Mouse (Mus musculus): ENCODE data around the gene 1700001P01Rik. TPM values are rescaled to one million over a fixed set of nuclear protein-coding genes. Genes with fewer than 3 reads are reported as not detected.
A peak's percentile ranks its signal among the peaks of the same experiment; 100 is the strongest.

Gene 1700001P01Rik
- total and polyA plus RNA-seq, 2 experiments from 2014 or later = 0.27 TPM; not detected in 1

GRCm38 (mm10) chr11:97769704-97770103 lies 6.0 kb downstream of the 1700001P01Rik start:
- 36% methylated on average over 2 of the region's 2 CpGs for WGBS
- no peak for TF ChIP-seq CTCF (IDR thresholded peaks at IDR 0.05; ENCODE audit: low read depth)
- no peak overlapping the region for H3K27ac ChIP-seq (ENCODE audit: low read depth, low read length)
- ATAC-seq (no peak), DNase-seq (no peak)
- H3K36me3 ChIP-seq (ENCODE audit: insufficient read depth) = no peaks in the 10 kb centered on the region
- H3K9ac ChIP-seq = no peak overlapping the region
- no peaks in the 10 kb centered on the region for H3K27me3 ChIP-seq (ENCODE audit: insufficient read depth, low read length)
- H3K4me3 ChIP-seq (ENCODE audit: low read depth, low read length) = no peak overlapping the region
- no peak overlapping the region for H3K4me2 ChIP-seq (ENCODE audit: low read depth)
- 0 out of 2 replicates have a peak, but pooled peaks cover 11% of the 10 kb centered on the region for H3K4me1 ChIP-seq (ENCODE audit: insufficient read depth)
- no peaks in the 10 kb centered on the region for H3K9me3 ChIP-seq (ENCODE audit: low read length)

- no peaks in the 10 kb centered on the region for H3K9me3 ChIP-seq (ENCODE audit: low read length)
- no peaks in the 10 kb centered on the region for H3K27me3 ChIP-seq (ENCODE audit: insufficient read depth, low read length)
- under 1% methylated on average over 38 of the region's 38 CpGs for WGBS
- TF ChIP-seq CTCF (IDR thresholded peaks at IDR 0.05; ENCODE audit: low read depth) = peak; percentile 24
- H3K36me3 ChIP-seq (ENCODE audit: insufficient read depth) = peaks cover 18% of the 10 kb centered on the region
- DNase-seq = peak; percentile 99
- peak; percentile 99 for ATAC-seq
- H3K4me2 ChIP-seq (ENCODE audit: low read depth) = peak within 1 kb of the TSS; percentile 81
- peak within 1 kb of the TSS; percentile 93 for H3K9ac ChIP-seq
- peak within 1 kb of the TSS; percentile 92 for H3K4me3 ChIP-seq (ENCODE audit: low read depth, low read length)
- 0 out of 2 replicates have a peak, but pooled peaks cover 11% of the 10 kb centered on the region for H3K4me1 ChIP-seq (ENCODE audit: insufficient read depth)
- peak within 1 kb of the TSS; percentile 91 for H3K27ac ChIP-seq (ENCODE audit: low read depth, low read length)
Measured at GRCm38 (mm10) chr11:97766154-97766881, 9.4 kb downstream of the 1700001P01Rik start, which contains the start of gene Cwc25. Gene Cwc25, minus strand, starts transcription at chr11:97766556.

DNA sequence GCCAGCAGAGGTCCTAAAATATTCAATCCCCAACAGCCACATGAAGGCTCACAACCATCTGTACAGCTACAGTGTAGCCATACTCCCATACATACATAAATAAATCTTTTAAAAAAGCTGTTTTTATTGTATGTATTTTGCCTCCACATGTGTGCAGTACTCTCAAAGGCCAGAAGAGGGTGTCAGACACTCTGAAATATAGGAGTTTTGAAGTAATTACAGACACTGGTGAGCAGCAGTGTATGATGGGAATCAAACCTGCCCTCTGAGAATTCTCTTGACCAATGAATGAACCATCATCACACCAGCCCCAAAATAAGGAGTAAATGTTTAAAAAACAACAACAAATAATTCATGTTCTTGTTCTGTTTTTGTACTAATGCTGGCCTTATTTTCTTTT lies 14.1 kb downstream of the 1700001P01Rik start:
- Histone ChIP-seq H3K4me1 (ENCODE audit: insufficient read depth) (0 out of 2 replicates have a peak, but pooled peaks cover 11% of the 10 kb centered on the region), H3K4me3 (ENCODE audit: low read depth, low read length) (no peak overlapping the region), H3K36me3 (ENCODE audit: insufficient read depth) (peaks cover 53% of the 10 kb centered on the region), H3K27ac (ENCODE audit: low read depth, low read length) (no peak overlapping the region), H3K27me3 (ENCODE audit: insufficient read depth, low read length) (no peaks in the 10 kb centered on the region), H3K9ac (no peak overlapping the region), H3K9me3 (ENCODE audit: low read length) (no peaks in the 10 kb centered on the region), H3K4me2 (ENCODE audit: low read depth) (no peak overlapping the region)
- peak; percentile 33 for TF ChIP-seq CTCF (IDR thresholded peaks at IDR 0.05; ENCODE audit: low read depth)
- ATAC-seq (no peak), DNase-seq (no peak)

DNA sequence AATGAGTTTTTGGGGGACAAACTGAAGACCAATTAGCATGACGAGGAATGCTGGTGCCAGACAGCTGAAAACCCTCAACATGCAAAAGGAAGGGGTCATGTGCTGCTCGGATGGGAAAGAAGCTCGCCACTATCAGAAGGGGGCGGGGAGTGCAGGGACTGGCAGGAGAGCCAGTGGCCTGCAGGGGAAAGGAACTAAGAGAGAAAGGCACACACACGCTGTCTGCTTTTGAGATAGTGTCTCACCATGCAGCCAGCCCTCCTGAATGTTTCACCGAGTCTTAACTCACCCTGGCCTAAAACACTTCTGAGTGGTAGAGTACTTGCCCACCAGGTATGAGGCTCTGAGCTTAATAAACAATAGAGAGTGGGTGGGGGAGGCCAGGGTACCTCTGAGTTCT lies 16.8 kb downstream of the 1700001P01Rik start:
- H3K4me2 ChIP-seq (ENCODE audit: low read depth) = no peak overlapping the region
- no peak for DNase-seq
- TF ChIP-seq CTCF (IDR thresholded peaks at IDR 0.05; ENCODE audit: low read depth) = no peak
- H3K27ac ChIP-seq (ENCODE audit: low read depth, low read length) = no peak overlapping the region
- H3K9ac ChIP-seq = no peak overlapping the region
- no peaks in the 10 kb centered on the region for H3K9me3 ChIP-seq (ENCODE audit: low read length)
- no peaks in the 10 kb centered on the region for H3K27me3 ChIP-seq (ENCODE audit: insufficient read depth, low read length)
- WGBS = 90% methylated on average over 6 of the region's 6 CpGs
- H3K4me3 ChIP-seq (ENCODE audit: low read depth, low read length) = no peak overlapping the region
- H3K36me3 ChIP-seq (ENCODE audit: insufficient read depth) = peaks cover 70% of the 10 kb centered on the region
- H3K4me1 ChIP-seq (ENCODE audit: insufficient read depth) = no peaks in the 10 kb centered on the region
- ATAC-seq = no peak

GRCm38 (mm10) chr11:97758125-97758524 lies 17.6 kb downstream of the 1700001P01Rik start:
- no peak overlapping the region for H3K9ac ChIP-seq
- H3K4me2 ChIP-seq (ENCODE audit: low read depth) = no peak overlapping the region
- ATAC-seq = no peak
- no peak for TF ChIP-seq CTCF (IDR thresholded peaks at IDR 0.05; ENCODE audit: low read depth)
- H3K4me1 ChIP-seq (ENCODE audit: insufficient read depth) = no peaks in the 10 kb centered on the region
- no peak for DNase-seq
- H3K27ac ChIP-seq (ENCODE audit: low read depth, low read length) = no peak overlapping the region
- no peak overlapping the region for H3K4me3 ChIP-seq (ENCODE audit: low read depth, low read length)
- 89% methylated on average over 1 of the region's 1 CpGs for WGBS
- H3K27me3 ChIP-seq (ENCODE audit: insufficient read depth, low read length) = no peaks in the 10 kb centered on the region
- H3K36me3 ChIP-seq (ENCODE audit: insufficient read depth) = peaks cover 77% of the 10 kb centered on the region
- H3K9me3 ChIP-seq (ENCODE audit: low read length) = no peaks in the 10 kb centered on the region

DNA sequence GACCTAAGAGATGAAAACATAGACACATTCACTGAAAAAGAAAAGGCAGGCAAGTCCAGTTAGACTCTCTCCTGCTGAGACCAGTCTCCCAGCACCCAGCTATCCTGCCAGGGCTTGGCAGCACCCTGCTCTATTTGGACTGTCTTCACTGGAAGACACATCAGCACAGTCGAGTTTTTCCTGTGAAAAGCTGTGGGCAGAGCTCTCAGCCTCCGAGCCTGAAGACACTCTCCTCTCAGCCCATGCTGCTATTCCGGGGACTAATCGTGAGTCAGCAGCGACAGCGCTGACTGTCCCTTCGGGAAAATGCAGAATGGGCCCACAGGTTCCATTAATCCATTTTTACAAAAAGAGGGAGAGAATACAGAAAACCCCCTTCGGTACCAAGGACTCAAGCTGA lies 22.4 kb downstream of the 1700001P01Rik start:
- Histone ChIP-seq H3K4me3 (ENCODE audit: low read depth, low read length) (no peak overlapping the region), H3K4me2 (ENCODE audit: low read depth) (no peak overlapping the region), H3K4me1 (ENCODE audit: insufficient read depth) (no peaks in the 10 kb centered on the region), H3K27ac (ENCODE audit: low read depth, low read length) (no peak overlapping the region), H3K9me3 (ENCODE audit: low read length) (no peaks in the 10 kb centered on the region), H3K36me3 (ENCODE audit: insufficient read depth) (peaks cover 72% of the 10 kb centered on the region), H3K27me3 (ENCODE audit: insufficient read depth, low read length) (no peaks in the 10 kb centered on the region), H3K9ac (no peak overlapping the region)
- 92% methylated on average over 8 of the region's 8 CpGs for WGBS
- no peak for TF ChIP-seq CTCF (IDR thresholded peaks at IDR 0.05; ENCODE audit: low read depth)
- no peak for ATAC-seq
- DNase-seq = no peak

GRCm38 (mm10) chr11:97748496-97748895 lies 27.2 kb downstream of the 1700001P01Rik start:
- Histone ChIP-seq H3K9me3 (ENCODE audit: low read length) (no peaks in the 10 kb centered on the region), H3K9ac (no peak overlapping the region), H3K36me3 (ENCODE audit: insufficient read depth) (peaks cover 51% of the 10 kb centered on the region), H3K27ac (ENCODE audit: low read depth, low read length) (no peak overlapping the region), H3K4me1 (ENCODE audit: insufficient read depth) (peaks cover 3% of the 10 kb centered on the region; the same call in 1 of the 2 replicates), H3K4me2 (ENCODE audit: low read depth) (no peak overlapping the region), H3K27me3 (ENCODE audit: insufficient read depth, low read length) (no peaks in the 10 kb centered on the region), H3K4me3 (ENCODE audit: low read depth, low read length) (no peak overlapping the region)
- DNase-seq = no peak
- TF ChIP-seq CTCF (IDR thresholded peaks at IDR 0.05; ENCODE audit: low read depth) = no peak
- ATAC-seq = no peak
- WGBS = 94% methylated on average over 5 of the region's 5 CpGs
